Mouse (Mus musculus) cerebellum, postnatal 10 days (tissue): ENCODE measurements at regions not wholly inside any gene's neighbourhood (a gene's known extent, or its start where the extent isn't known, plus 50 kb on each side); places are given as distances from the start of the nearest gene placed in this dataset.

Source experiments
- DNase-seq, 2 experiments: peaks; one replicate each; pipeline ENCODE4 v3.0.0; 2021; ENCODE audit warnings: mixed read lengths in 2 of 2

- DNase-seq = no peak
Observed at GRCm38 (mm10) chrX:77009336-77009735, 406.6 kb upstream of the Cldn34d start.

GRCm38 (mm10) chrX:77013890-77014289 lies 411.2 kb upstream of the Cldn34d start:
- no peak for DNase-seq

GRCm38 (mm10) chrX:77050401-77051381 lies 448.0 kb upstream of the Cldn34d start:
- DNase-seq = peak; percentile 4 to 25

- DNase-seq = no peak
Observed at GRCm38 (mm10) chrX:77052036-77052435, 449.3 kb upstream of the Cldn34d start.

GRCm38 (mm10) chrX:77079776-77080175 lies 431.0 kb upstream of the Tbl1x start:
- no peak for DNase-seq

GRCm38 (mm10) chrX:77082716-77083115 lies 428.1 kb upstream of the Tbl1x start:
- no peak for DNase-seq

GRCm38 (mm10) chrX:77121761-77122160 lies 389.1 kb upstream of the Tbl1x start:
- DNase-seq = no peak
